Mouse (Mus musculus) thymus, postnatal 10 days (tissue): Measurements from ENCODE around the gene Gm732.

Source experiments
- DNase-seq, 2 experiments: peaks; one replicate each; pipeline ENCODE4 v3.0.0; 2021; ENCODE audit warnings: low spot score in 2 of 2

The Gm732 gene

DNA sequence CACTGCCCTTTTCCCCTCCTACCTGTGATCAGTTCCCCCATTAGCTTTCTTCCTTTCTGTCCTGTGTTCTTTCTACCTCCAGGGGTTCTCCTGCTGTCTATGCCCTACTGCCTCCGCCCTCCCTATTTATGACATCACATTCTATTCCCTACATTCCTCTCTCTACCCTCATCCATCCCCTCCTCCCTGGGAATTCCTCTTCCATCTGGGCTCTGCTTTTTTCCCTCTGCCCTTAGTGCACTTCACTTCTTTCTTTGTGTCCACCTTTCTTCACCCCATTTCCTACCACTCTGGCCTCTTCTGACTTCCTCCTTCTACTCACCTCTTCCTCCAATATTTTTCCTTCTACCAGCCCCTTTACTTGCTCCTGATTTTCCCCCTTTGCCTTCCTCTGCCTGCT is at the start of gene Gm732:
Gene Gm732, minus strand, starts transcription at position 101 of the 400 bp plus-strand sequence.
- DNase-seq = no peak
